Mouse (Mus musculus) hindbrain, postnatal 0 days (tissue): ENCODE data around the gene Mpc2. TPM values are rescaled to one million over a fixed set of nuclear protein-coding genes. Genes with fewer than 3 reads are reported as not detected.
A peak's percentile ranks its signal among the peaks of the same experiment; 100 is the strongest.

Source experiments
- ATAC-seq: fragments of 200-750 bp; cut with Nextera tagmentation; 2 replicates; pipeline ENCODE4 v1.8.0; 2017; ENCODE audit warnings: mild to moderate bottlenecking, moderate TSS enrichment, moderate library complexity
- DNase-seq: peaks from one replicate; pipeline ENCODE4 v3.0.0-alpha.2; 2015; ENCODE audit warnings: low spot score
- H3K27ac ChIP-seq: fragments of 300-500 bp; sonication (generic); 2 replicates; pipeline ENCODE4 v1.5.1; 2014; ENCODE audit warnings: mild to moderate bottlenecking
- H3K27me3 ChIP-seq: fragments of 300-500 bp; sonication (generic); 2 replicates; pipeline ENCODE4 v1.6.1; 2014; ENCODE audit warnings: low read length, mixed read lengths; ENCODE audit not compliant: insufficient read depth
- H3K36me3 ChIP-seq: fragments of 300-500 bp; sonication (generic); 2 replicates; pipeline ENCODE4 v1.6.1; 2014; ENCODE audit warnings: low read length, mixed read lengths; ENCODE audit not compliant: insufficient read depth
- H3K4me1 ChIP-seq: fragments of 300-500 bp; sonication (generic); 2 replicates; pipeline ENCODE4 v1.6.1; 2014; ENCODE audit warnings: antibody characterized with exemption, low read length, mixed read lengths; ENCODE audit not compliant: insufficient read depth
- H3K4me2 ChIP-seq: fragments of 300-500 bp; sonication (generic); 2 replicates; pipeline ENCODE4 v1.6.1; 2014; ENCODE audit warnings: low read depth, mild to moderate bottlenecking, low read length, moderate library complexity, mixed read lengths
- H3K4me3 ChIP-seq: fragments of 300-500 bp; sonication (generic); 2 replicates; pipeline ENCODE4 v1.5.1; 2014; ENCODE audit warnings: low read length
- H3K9ac ChIP-seq: fragments of 300-500 bp; sonication (generic); replicated peaks from 2 replicates; pipeline ENCODE4 v1.6.1; 2014; ENCODE audit warnings: mild to moderate bottlenecking, low read length, moderate library complexity, mixed read lengths
- H3K9me3 ChIP-seq: fragments of 300-500 bp; sonication (generic); 2 replicates; pipeline ENCODE4 v1.6.1; 2016; ENCODE audit warnings: low read length, mixed read lengths
- CTCF ChIP-seq: IDR thresholded peaks from 2 replicates; pipeline ENCODE4 v1.5.1; 2016; ENCODE audit warnings: antibody characterized with exemption, control low read depth, low read depth
- WGBS: fragments of 180-500 bp; shearing (Covaris S2); extraction: QIAGEN DNeasy Blood & Tissue Kit; methylation state at CpG from one replicate; pipeline ENCODE4 v1.1.7; 2014; 5-methylcytosine and 5-hydroxymethylcytosine counted together
- polyA plus RNA-seq: library from polyadenylated mRNA; unstranded; fragments of >200 nt; fragmentation: Nextera tagmentation; extraction: Ambion mirVana; gene quantifications from 2 replicates; pipeline ENCODE4 v1.2.1, GENCODE M21; 2015
- total RNA-seq: library from RNA; depleted of rRNA; stranded (reverse); fragments of >200 nt; gene quantifications from 2 replicates; pipeline ENCODE4 v1.2.3, GENCODE M21; 2014; rRNA removed

The Mpc2 gene
- total and polyA plus RNA-seq, 2 experiments from 2014 or later, result 140 to 282 TPM

DNA sequence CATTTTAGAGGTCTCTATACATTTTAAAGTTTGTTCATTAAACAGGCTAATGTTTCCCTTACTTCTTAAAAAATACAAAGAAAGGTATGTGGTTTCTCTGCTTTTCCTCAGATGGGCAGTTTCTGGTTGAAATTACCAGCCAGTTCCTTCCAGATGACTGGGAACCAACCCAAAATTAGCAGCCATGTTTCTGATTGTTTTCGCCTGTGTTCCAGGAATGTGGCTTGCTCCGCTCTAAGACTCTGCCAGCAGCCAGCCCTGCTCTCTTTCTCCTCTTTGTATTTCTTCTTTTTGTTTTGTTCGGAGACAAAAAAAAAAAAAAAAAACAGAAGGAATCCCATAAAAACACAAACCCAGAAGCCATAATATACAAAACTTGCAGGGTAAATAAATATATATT, 38.4 kb downstream of the Mpc2 start:
- Histone ChIP-seq H3K4me1 (no peaks in the 10 kb centered on the region), H3K27ac (no peak overlapping the region), H3K9ac (no peak overlapping the region), H3K9me3 (no peaks in the 10 kb centered on the region), H3K27me3 (no peaks in the 10 kb centered on the region), H3K4me2 (no peak overlapping the region), H3K36me3 (no peaks in the 10 kb centered on the region), H3K4me3 (no peak overlapping the region)
- DNase-seq (peak; percentile 49), ATAC-seq (no peak)
- 28% methylated on average over 3 of the region's 3 CpGs for WGBS
- TF ChIP-seq CTCF, result no peak

DNA sequence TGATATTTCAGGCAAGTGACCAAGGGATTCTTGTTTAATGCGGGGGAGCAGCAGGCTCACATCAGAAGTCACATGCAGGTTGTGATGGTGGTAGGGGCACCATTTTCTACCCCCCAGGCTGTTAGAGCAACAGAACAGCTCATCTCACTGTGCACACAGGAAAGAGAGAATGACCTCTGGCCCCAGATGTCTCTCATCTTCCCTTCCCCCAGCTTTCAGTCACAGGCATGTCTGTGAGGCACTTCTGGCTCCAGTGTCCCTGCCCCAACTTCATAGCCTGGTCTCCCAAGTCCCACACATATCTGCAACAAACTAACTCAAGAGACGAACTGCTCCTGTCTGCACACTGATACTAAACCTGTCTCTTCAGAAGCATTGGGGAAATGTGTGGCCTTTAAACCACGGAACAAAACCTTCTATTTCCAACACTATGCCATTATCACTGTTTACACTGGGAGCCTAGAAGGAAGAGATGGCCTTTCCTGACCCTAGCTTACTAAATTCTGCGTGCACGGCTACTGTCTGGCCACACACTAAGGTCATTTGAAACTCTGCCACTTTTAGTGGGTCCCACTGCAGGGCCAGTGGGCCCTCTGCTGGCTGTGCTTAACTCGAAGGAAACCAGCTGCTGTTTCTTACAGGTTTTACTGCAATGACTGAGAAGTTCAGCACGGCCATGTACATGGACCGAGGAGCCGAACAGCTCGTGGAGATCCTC, 43.0 kb downstream of the Mpc2 start:
- 63% methylated on average over 10 of the region's 10 CpGs for WGBS
- no peak overlapping the region for H3K4me3 ChIP-seq
- no peaks in the 10 kb centered on the region for H3K36me3 ChIP-seq
- no peak overlapping the region for H3K4me2 ChIP-seq
- H3K4me1 ChIP-seq, result no peaks in the 10 kb centered on the region
- peak; percentile 40 for DNase-seq
- no peak for ATAC-seq
- no peaks in the 10 kb centered on the region for H3K9me3 ChIP-seq
- H3K9ac ChIP-seq, result no peak overlapping the region
- TF ChIP-seq CTCF, result peak; percentile 57
- H3K27ac ChIP-seq, result no peak overlapping the region
- no peaks in the 10 kb centered on the region for H3K27me3 ChIP-seq

GRCm38 (mm10) chr1:165506303-165506702, 45.9 kb downstream of the Mpc2 start:
- Histone ChIP-seq H3K4me2 (no peak overlapping the region), H3K27ac (no peak overlapping the region), H3K9ac (no peak overlapping the region), H3K27me3 (no peaks in the 10 kb centered on the region), H3K4me1 (no peaks in the 10 kb centered on the region), H3K4me3 (no peak overlapping the region), H3K36me3 (no peaks in the 10 kb centered on the region), H3K9me3 (no peaks in the 10 kb centered on the region)
- DNase-seq (no peak), ATAC-seq (no peak)
- TF ChIP-seq CTCF, result no peak
- 89% methylated on average over 6 of the region's 6 CpGs for WGBS

DNA sequence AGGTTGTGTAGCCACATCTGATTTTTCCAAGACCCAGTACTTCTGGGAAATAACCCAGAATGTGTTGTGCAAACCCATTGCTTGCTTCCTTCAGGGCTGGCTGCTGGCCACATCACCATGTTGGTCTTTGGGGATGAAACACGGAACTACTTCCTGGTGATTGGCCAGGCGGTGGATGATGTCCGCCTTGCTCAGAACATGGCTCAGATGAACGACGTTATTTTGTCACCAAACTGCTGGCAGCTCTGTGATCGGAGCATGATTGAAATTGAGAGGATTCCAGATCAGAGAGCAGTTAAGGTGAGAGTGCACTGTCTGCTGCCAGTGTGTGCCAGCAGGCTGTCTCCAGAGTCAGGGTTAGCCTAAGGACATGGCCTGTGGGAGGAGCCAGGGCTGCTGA, 49.7 kb downstream of the Mpc2 start:
- no peaks in the 10 kb centered on the region for H3K4me1 ChIP-seq
- no peak for DNase-seq
- no peak overlapping the region for H3K27ac ChIP-seq
- H3K4me2 ChIP-seq, result no peak overlapping the region
- no peaks in the 10 kb centered on the region for H3K9me3 ChIP-seq
- H3K36me3 ChIP-seq, result no peaks in the 10 kb centered on the region
- no peak for ATAC-seq
- no peak for TF ChIP-seq CTCF
- no peaks in the 10 kb centered on the region for H3K27me3 ChIP-seq
- H3K9ac ChIP-seq, result no peak overlapping the region
- 85% methylated on average over 6 of the region's 6 CpGs for whole genome bisulfite sequencing
- no peak overlapping the region for H3K4me3 ChIP-seq

DNA sequence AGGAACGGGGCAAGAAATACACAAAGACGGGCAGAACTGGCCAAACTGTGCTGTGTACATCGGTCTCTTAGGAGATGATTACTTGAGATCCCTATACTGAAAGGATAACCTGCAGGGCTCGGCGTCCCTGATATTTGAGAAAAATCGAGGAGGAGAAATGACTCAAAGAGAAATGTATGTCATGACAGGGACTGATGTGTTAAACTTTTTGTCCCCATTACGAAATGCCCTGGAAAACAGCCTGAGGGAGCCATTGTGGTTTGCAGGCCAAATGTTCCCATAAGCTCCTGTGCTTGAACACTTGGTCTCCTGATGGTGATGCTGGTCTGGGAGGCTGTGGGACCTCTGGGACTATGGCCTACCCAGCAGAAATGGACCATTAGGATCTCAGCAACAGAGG, 60.3 kb downstream of the Mpc2 start:
- no peak for TF ChIP-seq CTCF
- H3K9ac ChIP-seq, result no peak overlapping the region

More for the DNA sequence above, 60.3 kb downstream of the Mpc2 start:
- Histone ChIP-seq H3K36me3 (no peaks in the 10 kb centered on the region), H3K4me1 (no peaks in the 10 kb centered on the region), H3K9me3 (no peaks in the 10 kb centered on the region), H3K4me2 (no peak overlapping the region), H3K27ac (no peak overlapping the region), H3K4me3 (no peak overlapping the region), H3K27me3 (no peaks in the 10 kb centered on the region)
- DNase-seq (no peak), ATAC-seq (no peak)
- WGBS, result 93% methylated on average over 7 of the region's 7 CpGs

Other genes starting within 250 kb of the Mpc2 start
- 37.1 and 37.9 TPM in 2 replicates for gene Tiprl, start 223.6 kb upstream of the Mpc2 start, total RNA-seq
- 124 and 129 TPM in 2 replicates for gene Tiprl, start 223.6 kb upstream of the Mpc2 start, polyA plus RNA-seq
- 49.7 and 52.0 TPM in 2 replicates for gene Gpr161, start 164.8 kb upstream of the Mpc2 start, total RNA-seq
- 2.1 and 2.4 TPM in 2 replicates for gene Gpr161, start 164.8 kb upstream of the Mpc2 start, polyA plus RNA-seq
- 32.9 and 33.5 TPM in 2 replicates for gene Dcaf6, start 162 bp upstream of the Mpc2 start, total RNA-seq
- gene Dcaf6, start 162 bp upstream of the Mpc2 start, polyA plus RNA-seq, result 19.2 and 20.6 TPM in 2 replicates
- 0.78 TPM in 1 of 2 replicates, not detected in the other for gene Adcy10, start 24.5 kb downstream of the Mpc2 start, total RNA-seq
- 0.06 and 0.33 TPM in 2 replicates for gene Adcy10, start 24.5 kb downstream of the Mpc2 start, polyA plus RNA-seq
- 30.2 and 42.8 TPM in 2 replicates for gene Mpzl1, start 173.9 kb downstream of the Mpc2 start, total RNA-seq
- 140 and 145 TPM in 2 replicates for gene Mpzl1, start 173.9 kb downstream of the Mpc2 start, polyA plus RNA-seq
- 6.0 and 9.0 TPM in 2 replicates for gene Rcsd1, start 249.1 kb downstream of the Mpc2 start, total RNA-seq
- gene Rcsd1, start 249.1 kb downstream of the Mpc2 start, polyA plus RNA-seq, result 8.5 and 9.2 TPM in 2 replicates